Mouse (Mus musculus): Measurements from ENCODE around the gene Pcca.

Pcca gene

GRCm38 (mm10) chr14:122648214-122648613 is 114.1 kb downstream of the Pcca start:
- no peak for DNase-seq (ENCODE audit: low read depth, low spot score)

- DNase-seq (ENCODE audit: low read depth, low spot score) = no peak
Observed at GRCm38 (mm10) chr14:122649336-122649950, 115.3 kb downstream of the Pcca start.

- no peak for DNase-seq (ENCODE audit: low read depth, low spot score)
Observed at GRCm38 (mm10) chr14:122651681-122652080, 117.6 kb downstream of the Pcca start.

GRCm38 (mm10) chr14:122675661-122676060 is 141.5 kb downstream of the Pcca start:
- no peak for DNase-seq (ENCODE audit: low read depth, low spot score)

GRCm38 (mm10) chr14:122683645-122684044 is 149.5 kb downstream of the Pcca start:
- DNase-seq (ENCODE audit: low read depth, low spot score) = no peak

GRCm38 (mm10) chr14:122684250-122684649 is 150.1 kb downstream of the Pcca start:
- no peak for DNase-seq (ENCODE audit: low read depth, low spot score)

GRCm38 (mm10) chr14:122684811-122685210 is 150.7 kb downstream of the Pcca start:
- no peak for DNase-seq (ENCODE audit: low read depth, low spot score)

- no peak for DNase-seq (ENCODE audit: low read depth, low spot score)
Observed at GRCm38 (mm10) chr14:122687398-122687797, 153.3 kb downstream of the Pcca start.

GRCm38 (mm10) chr14:122688378-122688777 is 154.3 kb downstream of the Pcca start:
- DNase-seq (ENCODE audit: low read depth, low spot score) = no peak

GRCm38 (mm10) chr14:122689136-122689815 is 155.2 kb downstream of the Pcca start:
- DNase-seq (ENCODE audit: low read depth, low spot score) = no peak

GRCm38 (mm10) chr14:122691555-122691954 is 157.4 kb downstream of the Pcca start:
- DNase-seq (ENCODE audit: low read depth, low spot score) = no peak

- no peak for DNase-seq (ENCODE audit: low read depth, low spot score)
Observed at GRCm38 (mm10) chr14:122700333-122700732, 166.2 kb downstream of the Pcca start.

GRCm38 (mm10) chr14:122713793-122714192 is 179.7 kb downstream of the Pcca start:
- DNase-seq (ENCODE audit: low read depth, low spot score) = no peak

- no peak for DNase-seq (ENCODE audit: low read depth, low spot score)
Observed at GRCm38 (mm10) chr14:122714911-122715310, 180.8 kb downstream of the Pcca start.

- DNase-seq (ENCODE audit: low read depth, low spot score) = no peak
Observed at GRCm38 (mm10) chr14:122716057-122716456, 181.9 kb downstream of the Pcca start.

GRCm38 (mm10) chr14:122719496-122720080 is 185.5 kb downstream of the Pcca start:
- no peak for DNase-seq (ENCODE audit: low read depth, low spot score)

- DNase-seq (ENCODE audit: low read depth, low spot score) = no peak
Observed at GRCm38 (mm10) chr14:122720989-122721388, 186.9 kb downstream of the Pcca start.

GRCm38 (mm10) chr14:122721750-122722149 is 187.6 kb downstream of the Pcca start:
- DNase-seq (ENCODE audit: low read depth, low spot score) = peak; percentile 7

GRCm38 (mm10) chr14:122726456-122726855 is 192.3 kb downstream of the Pcca start:
- DNase-seq (ENCODE audit: low read depth, low spot score) = no peak

- DNase-seq (ENCODE audit: low read depth, low spot score) = no peak
Observed at GRCm38 (mm10) chr14:122729431-122730073, 195.4 kb downstream of the Pcca start.

- no peak for DNase-seq (ENCODE audit: low read depth, low spot score)
Observed at GRCm38 (mm10) chr14:122730921-122731551, 196.9 kb downstream of the Pcca start.

- no peak for DNase-seq (ENCODE audit: low read depth, low spot score)
Observed at GRCm38 (mm10) chr14:122736806-122737205, 202.7 kb downstream of the Pcca start.
